Mouse (Mus musculus) ovary, postnatal 36 days (tissue): ENCODE data around the gene Hoxa13.

ENCODE experiments used
- DNase-seq: peaks from one replicate; pipeline ENCODE4 v3.0.0; 2022; ENCODE audit warnings: low spot score, mixed read lengths

The Hoxa13 gene

GRCm38 (mm10) chr6:52249826-52250225 lies 10.9 kb downstream of the Hoxa13 start:
- DNase-seq = no peak

DNA sequence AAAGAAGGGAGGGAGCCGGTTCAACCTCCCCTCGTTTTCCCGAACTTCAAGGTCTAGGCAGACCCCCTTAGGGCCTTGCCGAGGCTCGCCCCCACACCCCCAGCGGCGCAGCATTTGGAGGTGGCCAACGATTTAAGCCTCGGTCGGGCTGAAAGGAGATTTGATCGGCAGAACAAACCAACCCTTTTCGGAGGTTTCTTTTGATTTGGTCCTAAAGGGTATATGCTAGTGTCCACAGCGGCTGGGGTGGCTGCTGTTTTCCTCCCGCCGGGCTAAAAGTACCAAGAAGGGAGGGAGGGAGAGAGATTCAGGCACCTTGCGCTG lies 11.3 kb downstream of the Hoxa13 start:
- no peak for DNase-seq

GRCm38 (mm10) chr6:52248638-52249414 lies 11.9 kb downstream of the Hoxa13 start:
- DNase-seq = no peak

DNA sequence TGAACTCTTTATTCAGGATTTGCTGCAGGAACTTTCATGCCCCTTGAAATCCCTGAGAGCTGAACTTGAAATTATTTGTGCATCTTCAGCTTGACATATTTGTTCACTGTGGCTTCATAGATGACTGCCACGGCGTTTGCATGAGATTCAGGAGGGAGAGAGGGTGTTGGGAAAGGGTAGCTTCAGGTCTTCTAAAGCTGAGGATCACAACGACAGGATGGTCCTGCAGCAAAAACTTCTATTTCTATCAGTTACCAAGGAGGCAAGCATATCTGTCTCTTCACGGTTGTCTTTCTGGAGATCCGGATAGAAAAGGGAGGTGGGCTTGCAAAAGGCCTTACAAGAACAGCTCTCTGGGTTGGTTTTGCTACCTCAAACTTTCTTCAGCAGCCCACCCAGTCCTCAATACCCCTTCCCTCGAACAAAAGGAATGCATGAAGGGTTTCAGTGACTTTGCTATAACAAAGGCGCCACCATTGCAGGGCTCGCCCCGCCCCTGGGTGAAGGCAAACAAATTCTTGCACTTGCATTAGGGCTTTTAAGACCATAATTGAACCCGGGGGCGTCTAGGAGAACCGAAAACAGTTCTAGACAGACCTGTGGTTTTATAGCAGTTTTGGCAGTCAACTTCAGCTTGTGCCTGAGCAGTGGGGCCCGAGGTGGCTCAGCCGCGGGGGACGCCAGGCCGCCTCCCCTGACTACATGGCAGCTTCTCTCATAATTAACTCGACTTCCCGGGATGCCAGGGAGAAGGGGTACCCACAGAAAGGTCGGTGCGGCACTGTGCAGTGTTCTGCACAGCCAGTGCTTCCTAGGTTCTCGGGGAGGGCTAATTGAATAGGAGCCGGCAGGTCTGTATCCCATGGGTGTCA lies 12.7 kb downstream of the Hoxa13 start:
- DNase-seq = no peak

- no peak for DNase-seq
These were observed 13.8 kb downstream of the Hoxa13 start for GRCm38 (mm10) chr6:52246916-52247315.

DNA sequence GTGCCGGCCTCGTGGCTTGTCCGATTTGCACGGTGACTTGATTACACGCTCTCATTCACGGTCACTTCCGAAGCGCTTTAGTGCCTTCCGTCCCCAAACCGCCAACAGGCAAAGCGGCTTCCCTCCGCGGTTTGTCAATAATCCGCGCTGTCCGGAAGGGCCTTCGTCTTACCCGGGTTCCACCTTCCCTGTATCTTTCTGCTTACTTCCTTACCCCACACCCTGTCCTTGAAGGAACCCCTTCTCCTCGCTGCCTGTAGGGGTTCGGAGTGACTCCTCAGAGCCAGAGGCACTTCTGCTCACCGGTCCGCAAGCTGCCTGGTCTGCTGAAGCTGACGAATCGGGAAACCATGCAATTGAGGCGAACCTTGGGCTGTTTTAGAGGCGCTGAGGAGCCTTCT lies 14.3 kb downstream of the Hoxa13 start:
- DNase-seq = no peak

GRCm38 (mm10) chr6:52245757-52246142 lies 14.9 kb downstream of the Hoxa13 start, which contains the start of gene Hoxa11:
Gene Hoxa11 (minus strand): TSS chr6:52245810.
- DNase-seq = no peak

DNA sequence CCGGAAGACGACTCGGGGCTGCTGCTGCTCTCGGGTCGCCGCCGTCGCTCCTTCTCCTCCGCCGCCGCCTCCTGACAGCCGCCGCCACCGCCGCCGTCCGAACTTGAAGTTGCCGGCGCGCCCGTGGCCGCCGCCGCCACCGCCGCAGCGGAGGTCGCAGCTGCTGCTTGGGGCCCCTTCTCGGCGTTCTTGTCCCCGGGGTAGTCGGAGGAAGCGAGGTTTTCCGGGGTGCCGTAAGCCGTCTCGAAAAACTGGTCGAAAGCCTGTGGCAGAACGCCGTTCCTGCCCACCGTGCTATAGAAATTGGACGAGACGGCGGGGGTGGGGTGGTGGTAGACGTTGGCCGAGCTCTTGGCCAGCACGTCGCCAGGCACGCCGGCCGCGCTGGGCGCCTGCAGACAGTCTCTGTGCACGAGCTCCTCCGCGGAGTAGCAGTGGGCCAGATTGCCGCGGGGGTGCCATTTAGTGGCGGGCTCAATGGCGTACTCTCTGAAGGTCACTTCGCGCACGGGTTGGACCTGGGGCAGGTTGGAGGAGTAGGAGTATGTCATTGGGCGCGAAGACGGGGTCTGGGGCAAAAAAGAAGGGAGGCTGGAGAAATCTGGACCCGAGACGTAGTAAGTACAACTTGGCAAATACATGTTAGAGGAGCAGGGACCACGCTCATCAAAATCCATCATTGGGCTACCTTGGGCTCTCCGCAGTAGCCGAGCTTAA lies 15.5 kb downstream of the Hoxa13 start:
- DNase-seq = no peak

GRCm38 (mm10) chr6:52244471-52245039 lies 16.1 kb downstream of the Hoxa13 start:
- DNase-seq = no peak

DNA sequence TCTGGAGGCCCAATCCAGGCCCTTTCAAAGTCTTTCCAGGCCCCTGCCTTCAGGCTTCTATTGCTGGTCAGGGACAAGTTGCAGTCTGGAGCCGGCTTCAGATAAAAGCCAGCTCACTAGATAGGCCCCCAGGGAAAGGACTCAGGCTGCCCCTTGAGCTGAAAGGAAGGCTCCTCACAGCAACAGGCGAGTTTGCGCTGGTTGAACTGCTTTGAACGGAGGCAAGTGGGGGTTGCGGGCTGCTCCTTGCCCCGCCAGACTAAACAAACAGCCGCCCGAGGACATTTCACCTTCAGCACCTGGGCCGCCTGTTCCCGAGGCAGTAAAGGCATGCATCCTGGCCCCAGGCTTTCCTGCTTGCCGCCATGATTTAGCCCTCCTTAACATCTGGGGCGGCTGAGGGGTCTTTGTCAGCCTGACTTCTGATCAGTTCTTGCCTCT lies 17.0 kb downstream of the Hoxa13 start:
- no peak for DNase-seq

DNA sequence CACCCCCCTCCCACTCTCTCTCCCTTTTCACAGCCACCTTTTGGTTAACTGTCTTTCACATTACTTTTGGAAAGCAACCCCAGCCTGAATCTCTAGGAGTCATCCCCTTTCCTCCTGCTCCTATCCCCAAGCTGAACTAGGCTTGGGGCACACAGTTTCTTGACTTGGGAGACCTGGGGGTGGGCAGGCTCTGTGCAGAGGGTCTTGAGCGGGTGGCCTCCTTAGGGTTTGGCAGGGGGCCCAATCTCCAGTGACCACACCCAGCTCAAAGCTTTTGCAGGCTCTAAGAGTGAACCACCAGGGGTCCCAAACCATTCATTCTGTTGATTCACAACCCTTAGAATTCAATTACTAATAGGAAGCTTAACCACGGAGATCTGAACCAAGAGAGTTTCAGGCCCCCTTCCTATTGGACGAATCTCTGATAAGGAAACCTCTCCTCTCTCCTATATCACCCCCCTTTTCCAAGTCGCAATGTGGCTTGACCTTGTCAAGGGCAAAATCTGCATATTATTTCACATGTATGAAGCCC lies 17.8 kb downstream of the Hoxa13 start:
- DNase-seq = no peak

- no peak for DNase-seq
These were observed 19.6 kb downstream of the Hoxa13 start for GRCm38 (mm10) chr6:52241001-52241621.

- peak; percentile 71 for DNase-seq
These were observed 20.2 kb downstream of the Hoxa13 start, which contains the start of gene Hoxa10 for GRCm38 (mm10) chr6:52240389-52241000. Gene Hoxa10 (minus strand): TSS chr6:52240854.

GRCm38 (mm10) chr6:52239625-52240388 lies 20.9 kb downstream of the Hoxa13 start:
- DNase-seq = no peak

DNA sequence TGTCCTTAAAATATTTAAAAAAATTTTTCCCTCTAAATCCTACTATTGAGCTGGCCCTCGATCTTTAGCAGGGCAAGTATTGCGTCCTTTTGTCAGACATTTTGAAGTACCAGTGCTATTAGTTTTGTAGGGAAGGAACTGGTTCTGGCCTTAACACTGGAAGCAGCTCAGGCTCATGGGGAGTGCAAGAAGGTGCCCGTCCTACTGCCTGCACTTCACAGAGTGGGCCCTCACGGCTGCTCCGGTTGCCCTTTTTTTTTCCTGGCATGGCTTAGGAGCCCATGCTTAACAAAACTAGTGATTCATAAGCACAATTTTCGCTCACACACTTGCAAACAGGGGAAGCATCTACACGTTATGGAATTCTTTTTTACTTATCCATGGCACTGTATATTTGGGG lies 21.7 kb downstream of the Hoxa13 start:
- DNase-seq = no peak

DNA sequence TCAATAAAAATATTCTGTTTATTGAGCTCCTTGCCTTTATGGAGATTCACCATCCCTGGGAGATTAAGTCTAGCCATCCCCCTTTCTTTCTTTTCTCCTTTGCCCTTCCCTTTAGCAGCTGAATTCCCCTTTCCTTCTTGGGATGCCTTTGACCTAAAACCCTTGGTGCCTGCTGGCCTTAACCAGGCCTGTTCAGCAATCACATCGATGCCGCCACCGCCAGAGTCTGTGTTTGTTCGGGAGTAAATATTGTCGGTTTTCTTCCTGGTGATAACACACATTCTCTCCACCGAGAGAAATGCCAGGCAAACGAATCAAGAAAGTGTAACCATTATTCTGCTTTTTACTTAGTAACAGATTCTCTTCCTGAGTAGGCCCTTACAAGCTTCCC lies 22.5 kb downstream of the Hoxa13 start:
- no peak for DNase-seq

DNA sequence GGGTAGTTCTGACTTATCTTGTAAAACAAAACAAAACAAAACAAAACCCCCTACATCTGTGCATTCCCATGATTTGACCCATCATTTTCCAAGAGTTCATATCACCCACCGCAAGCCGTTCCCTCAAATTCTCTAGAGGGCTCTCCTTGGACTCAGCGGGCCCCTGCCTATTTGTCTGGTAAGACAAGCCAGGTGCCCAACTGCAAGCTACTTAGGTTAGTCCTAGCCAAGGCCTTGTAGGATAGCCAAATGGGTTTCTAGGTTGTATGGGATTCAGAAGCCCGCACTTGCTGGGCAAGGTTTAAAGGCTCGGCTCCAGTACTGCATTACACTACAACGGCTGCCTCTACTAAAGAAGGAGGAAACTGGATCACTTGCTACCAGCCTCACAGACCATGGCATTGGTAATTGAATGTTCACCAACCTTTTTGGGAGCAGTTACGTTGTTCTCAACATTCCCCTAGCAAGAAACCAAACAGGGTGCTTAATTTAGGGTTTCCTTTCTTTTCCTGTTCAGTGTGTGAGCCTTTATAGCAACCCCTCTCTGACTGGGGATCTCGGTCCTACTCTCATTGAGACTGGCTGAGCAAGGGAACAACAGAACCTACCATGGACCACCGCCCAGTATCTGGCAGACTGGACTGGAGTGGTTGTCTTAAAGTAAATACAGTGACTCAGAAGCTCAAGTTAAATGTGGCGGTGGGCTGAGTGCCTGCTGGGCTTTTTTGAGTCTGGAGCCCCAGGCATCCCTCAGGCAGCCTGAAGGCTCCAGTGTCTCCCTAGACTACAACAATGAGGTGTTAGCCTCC lies 23.1 kb downstream of the Hoxa13 start:
- DNase-seq = no peak

- no peak for DNase-seq
These were observed 23.9 kb downstream of the Hoxa13 start for GRCm38 (mm10) chr6:52236806-52237205.

DNA sequence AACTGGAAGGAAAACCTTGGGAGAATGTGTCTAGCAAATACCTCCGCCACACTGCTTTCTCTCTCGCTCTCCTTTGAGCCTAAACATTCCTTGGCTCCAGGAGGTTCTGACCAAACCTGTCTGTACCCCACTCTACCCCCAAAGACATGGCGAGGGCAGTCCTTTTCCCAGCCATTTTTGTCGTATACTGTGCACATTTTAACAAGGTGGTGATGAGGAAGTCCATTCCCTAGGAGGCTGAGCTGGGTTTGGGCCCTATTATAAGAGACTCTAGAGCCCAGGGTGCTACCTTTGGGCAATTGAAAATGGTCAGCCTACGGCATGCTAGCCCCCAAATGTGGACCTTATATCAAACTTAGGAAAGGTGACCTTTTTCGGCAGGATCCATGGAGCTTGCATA lies 24.8 kb downstream of the Hoxa13 start:
- DNase-seq = no peak
